In the genomic region with DNA sequence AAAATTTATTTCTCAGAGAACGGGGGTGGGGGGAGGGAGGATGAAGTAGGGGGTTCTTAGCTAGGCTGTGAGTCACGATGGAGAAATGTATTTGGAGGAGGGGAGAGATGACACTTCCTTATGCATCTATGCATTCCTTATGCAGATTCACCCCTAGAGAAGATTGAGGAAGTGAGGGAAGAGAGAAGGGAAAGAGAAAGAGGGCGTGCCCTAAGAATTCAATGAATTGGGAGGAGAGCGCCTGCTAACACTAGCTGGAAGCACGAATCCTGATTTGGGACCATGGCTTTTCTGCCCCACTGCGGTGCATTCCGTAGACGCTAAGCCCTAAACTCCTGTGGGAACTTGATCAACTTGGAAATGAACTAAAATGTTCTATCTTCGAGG, we compare ENCODE assay signal across 9 mouse cellular contexts. TPM values are rescaled to one million over a fixed set of nuclear protein-coding genes. Genes with fewer than 3 reads are reported as not detected.
DNase-seq lines count a peak whose midpoint lies in the region; ATAC-seq and TF ChIP-seq lines count a peak whose summit lies in the region.
"Had no signal": no experiment of that assay in that cellular context is flagged by ENCODE, and none has a peak within 500 bp of the region (broad histone marks: within the 10 kb centered on the region; RNA-seq: fewer than 3 reads in every experiment).

No protein-coding gene starts in this region.

- peaks cover 2% of the 10 kb centered on the region; the same call in 1 of the 2 replicates for H3K4me1 ChIP-seq in liver, adult 2 months (ENCODE audit: control insufficient read depth, insufficient read depth, low read length)
- 0 out of 2 replicates have a peak, but pooled peaks cover 6% of the 10 kb centered on the region for H3K4me1 ChIP-seq in forebrain, embryonic 13.5 days
- H3K4me1 ChIP-seq in liver, embryonic 11.5 days (replicated peaks; ENCODE audit: control insufficient read depth, insufficient read depth, low read length), result no peaks in the 10 kb centered on the region; the same call in 1 of the 2 replicates
- H3K4me1 ChIP-seq in small intestine, adult 2 months (ENCODE audit: control insufficient read depth, insufficient read depth, insufficient read length, low read length), result 0 out of 2 replicates have a peak, but pooled peaks cover 3% of the 10 kb centered on the region

- TF ChIP-seq POLR2A in liver, adult 2 months (IDR thresholded peaks at IDR 0.05; ENCODE audit: extremely low read depth, insufficient read depth, low read length), result no peak
- TF ChIP-seq POLR2A in small intestine, adult 2 months (IDR thresholded peaks at IDR 0.05; ENCODE audit: low read depth, low read length), result no peak

- H3K4me3 ChIP-seq in liver, adult 2 months (ENCODE audit: insufficient read depth, low read depth, low read length), result peak overlapping the region; percentile 0; the same call in 1 of the 2 replicates
- peak overlapping the region; percentile 62 for H3K4me3 ChIP-seq in forebrain, embryonic 13.5 days
- peak overlapping the region; percentile 30 for H3K4me3 ChIP-seq in liver, embryonic 11.5 days (ENCODE audit: low read depth, low read length)
- H3K4me3 ChIP-seq in small intestine, adult 2 months (ENCODE audit: low read depth, low read length), result peak overlapping the region; percentile 51

- no peak; the same call in none of the 2 replicates for ATAC-seq in forebrain, embryonic 13.5 days
- ATAC-seq in liver, embryonic 11.5 days (replicated peaks; ENCODE audit: low FRiP score), result no peak

- no peak for DNase-seq in liver, adult 2 months (ENCODE audit: extremely low read depth, low read depth, low spot score)
- DNase-seq in liver, result no peak
- no peak for DNase-seq in liver, embryonic 11.5 days (ENCODE audit: low spot score)
- no peak for DNase-seq in left cerebral cortex, postnatal 14 days (ENCODE audit: low spot score in 2 of 2)
- DNase-seq in spleen, postnatal 36 days (ENCODE audit: low spot score in 2 of 2), result no peak
- no peak for DNase-seq in cerebellum, adult 11 months

- no peaks in the 10 kb centered on the region for H3K9me3 ChIP-seq in forebrain, embryonic 13.5 days (replicated peaks)
- no peaks in the 10 kb centered on the region for H3K9me3 ChIP-seq in liver, embryonic 11.5 days (ENCODE audit: control insufficient read depth, low read length)

- 15% methylated on average over 9 of the region's 9 CpGs for WGBS in liver, adult 2 months
- WGBS in forebrain, embryonic 13.5 days, result 13% methylated on average over 9 of the region's 9 CpGs
- 13% methylated on average over 9 of the region's 9 CpGs for WGBS in liver, embryonic 11.5 days
- 14% methylated on average over 9 of the region's 9 CpGs for WGBS in small intestine, adult 2 months

- H3K9ac ChIP-seq in liver, adult 2 months (ENCODE audit: low read depth, low read length), result no peak overlapping the region
- peak overlapping the region; percentile 77; the same call in 1 of the 2 replicates for H3K9ac ChIP-seq in forebrain, embryonic 13.5 days
- H3K9ac ChIP-seq in liver, embryonic 11.5 days (ENCODE audit: low read depth, low read length), result no peak overlapping the region

- H3K27me3 ChIP-seq in liver, adult 2 months (ENCODE audit: control insufficient read depth, insufficient read depth, low read length), result peaks cover 5% of the 10 kb centered on the region; the same call in 1 of the 2 replicates
- 0 out of 2 replicates have a peak, but pooled peaks cover 3% of the 10 kb centered on the region for H3K27me3 ChIP-seq in forebrain, embryonic 13.5 days
- peaks cover 15% of the 10 kb centered on the region for H3K27me3 ChIP-seq in liver, embryonic 11.5 days (replicated peaks; ENCODE audit: control insufficient read depth, insufficient read depth, low read length)
- H3K27me3 ChIP-seq in small intestine, adult 2 months (ENCODE audit: control insufficient read depth, insufficient read depth, low read length), result 0 out of 2 replicates have a peak, but pooled peaks cover 4% of the 10 kb centered on the region

- no peak overlapping the region for H3K27ac ChIP-seq in liver, adult 2 months (replicated peaks; ENCODE audit: insufficient read depth, low read depth, low read length)
- no peak overlapping the region for H3K27ac ChIP-seq in forebrain, embryonic 13.5 days
- no peak overlapping the region for H3K27ac ChIP-seq in liver, embryonic 11.5 days (ENCODE audit: low read depth, low read length)
- H3K27ac ChIP-seq in small intestine, adult 2 months (ENCODE audit: insufficient read depth, low read depth, low read length), result no peak overlapping the region

- no peaks in the 10 kb centered on the region for H3K36me3 ChIP-seq in liver, adult 2 months (ENCODE audit: control insufficient read depth, insufficient read depth, low read length)
- no peaks in the 10 kb centered on the region for H3K36me3 ChIP-seq in forebrain, embryonic 13.5 days (ENCODE audit: poor library complexity, severe bottlenecking)
- H3K36me3 ChIP-seq in liver, embryonic 11.5 days (ENCODE audit: control insufficient read depth, insufficient read depth, low read length), result no peaks in the 10 kb centered on the region
- no peaks in the 10 kb centered on the region for H3K36me3 ChIP-seq in small intestine, adult 2 months (ENCODE audit: control insufficient read depth, insufficient read depth, low read length)

- intact Hi-C loops in left cerebral cortex, postnatal 14 days (cut with DNase I), result loop anchor here (10.0 kb wide), 1 partner anchor 112 kb away; no protein-coding TSS in a partner anchor

- H3K79me2 ChIP-seq in liver, adult 2 months (ENCODE audit: control insufficient read depth, insufficient read depth, low read length), result no peaks in the 10 kb centered on the region

- peak overlapping the region; percentile 90 for H3K4me2 ChIP-seq in forebrain, embryonic 13.5 days
- H3K4me2 ChIP-seq in liver, embryonic 11.5 days, result peak overlapping the region; percentile 64

- TF ChIP-seq CTCF in liver, adult 2 months (IDR thresholded peaks at IDR 0.05; ENCODE audit: low read depth, low read length), result no peak
- TF ChIP-seq CTCF in small intestine, adult 2 months (IDR thresholded peaks at IDR 0.05; ENCODE audit: extremely low read depth, insufficient read length, insufficient replicate concordance, low read depth, low read length), result no peak

RNA-seq across cellular contexts. Expression of a gene that starts 56.1 kb away (rescaled TPM):
- total RNA-seq in liver, adult 2 months (2014; rRNA removed), result not detected in 2 replicates
- polyA plus RNA-seq in liver, adult 2 months (2012; rRNA removed), result not detected in 2 replicates
- not detected in 2 replicates for polyA plus RNA-seq in forebrain, embryonic 13.5 days (2015; fragmentation: Nextera tagmentation; extraction: Ambion mirVana)
- not detected in 2 replicates for polyA plus RNA-seq in liver, embryonic 11.5 days (2014; fragmentation: Nextera tagmentation; extraction: Ambion mirVana)
- polyA plus RNA-seq in small intestine, adult 2 months (2012; rRNA removed), result not detected in 2 replicates
- not detected for total RNA-seq in left cerebral cortex, postnatal 14 days (2021)
- total RNA-seq: layer of hippocampus, adult 18-20 months had no signal

Comparison
In these comparisons a context has a peak if more than half of its experiments do, and no peak if none do; other contexts are left out.
1. H3K4me3 ChIP-seq: peak in every context shown above with its lines; median percentile 62 in forebrain, embryonic 13.5 days; 51 in small intestine, adult 2 months; 30 in liver, embryonic 11.5 days; 0 in liver, adult 2 months.